Mouse (Mus musculus) liver, postnatal 0 days (tissue): ENCODE results near the gene Arxes1.

Source experiments
- CTCF ChIP-seq: sonication (generic); IDR thresholded peaks from 2 replicates; pipeline ENCODE4 v1.5.1; 2016; ENCODE audit warnings: antibody characterized with exemption, low read depth
- EP300 ChIP-seq: IDR thresholded peaks from 2 replicates; pipeline ENCODE4 v1.6.1; 2016; ENCODE audit warnings: antibody characterized with exemption, low read depth, mild to moderate bottlenecking

DNA sequence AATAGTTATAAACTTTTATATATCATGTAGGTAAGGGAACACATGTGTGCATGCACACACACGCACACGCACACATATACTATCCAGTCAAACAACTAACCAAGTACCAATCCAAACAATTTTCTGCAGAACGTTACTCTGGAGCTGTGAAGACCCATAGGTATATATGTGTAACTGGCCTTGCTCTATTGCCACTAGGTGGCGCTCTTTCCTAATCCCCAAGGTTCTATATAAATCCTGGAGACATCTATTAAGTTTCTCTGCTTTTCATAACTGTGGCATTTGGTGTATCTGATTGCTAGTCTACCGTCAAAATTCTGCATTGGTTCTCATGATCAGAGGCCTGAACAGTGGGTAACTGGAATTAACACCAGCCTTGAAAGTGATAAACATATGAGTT is 14.4 kb downstream of the Arxes1 start:
- TF ChIP-seq EP300 = no peak
- peak; percentile 76 for TF ChIP-seq CTCF
